Mouse (Mus musculus) ES-E14 (cell line): ENCODE data around the gene Dnaaf3.

ENCODE experiments used
- HCFC1 ChIP-seq: IDR thresholded peaks from 2 replicates; pipeline ENCODE4 v1.6.1; 2012; ENCODE audit warnings: low read length, inconsistent platforms, borderline replicate concordance; ENCODE audit not compliant: insufficient read depth
- ZNF384 ChIP-seq: IDR thresholded peaks from 2 replicates; pipeline ENCODE4 v1.6.1; 2012; ENCODE audit warnings: low read depth, low read length, inconsistent platforms

DNA sequence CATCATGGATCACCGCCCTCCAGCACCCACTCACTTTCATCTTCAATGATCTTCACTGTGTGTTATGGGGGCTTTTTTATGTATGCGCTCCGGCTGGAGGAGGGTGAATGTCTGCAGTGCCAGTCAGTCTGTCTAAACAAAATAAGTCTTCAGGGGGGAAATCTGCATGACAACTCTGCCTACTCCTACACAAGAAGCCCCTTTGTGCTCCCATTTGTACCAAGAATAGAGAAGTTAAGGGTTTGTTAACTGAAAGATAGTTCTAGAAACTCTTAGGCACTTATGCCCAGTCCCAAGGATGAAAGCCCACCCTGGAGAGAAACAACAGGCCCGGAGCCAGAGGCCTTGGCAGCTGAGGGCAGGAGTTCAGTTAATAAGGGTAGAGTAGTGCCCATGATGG is 4.1 kb upstream of the Dnaaf3 start:
- TF ChIP-seq HCFC1 (no peak), ZNF384 (no peak)
